ENCODE assay signal across 8 mouse cellular contexts in the genomic region with DNA sequence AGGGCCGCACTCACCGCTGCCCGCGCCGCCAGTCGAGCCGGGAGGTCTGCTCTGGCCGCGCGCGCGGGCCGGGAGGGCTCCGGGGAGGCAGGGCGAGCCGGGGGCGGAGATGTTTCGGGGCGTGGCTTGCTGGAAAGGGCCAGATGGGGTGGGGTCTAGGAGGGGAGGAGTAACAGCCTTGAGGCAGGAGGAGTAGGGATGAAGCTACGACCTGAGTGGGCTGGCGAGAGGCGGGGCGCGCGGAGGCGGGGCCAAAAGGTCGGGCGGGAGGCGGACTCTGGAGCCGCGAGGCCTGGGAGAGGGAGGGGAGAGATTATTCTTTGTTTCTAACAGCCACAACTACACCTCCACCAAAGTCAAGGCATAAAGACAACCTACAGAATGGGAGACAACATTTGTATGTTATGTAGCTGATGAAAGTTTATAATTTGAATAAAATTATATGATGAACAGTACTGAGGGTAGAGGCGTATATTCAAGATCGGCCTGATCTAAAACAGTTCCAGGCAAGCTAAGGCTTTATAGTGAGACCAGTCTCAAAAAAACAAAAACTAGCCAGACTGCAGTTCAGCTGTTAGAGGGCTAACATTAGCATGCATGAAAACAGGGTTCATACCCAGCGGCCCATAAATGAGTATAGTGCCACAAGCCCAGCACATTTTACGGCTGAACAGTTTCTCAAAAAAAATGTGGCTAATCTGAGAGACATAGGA.
A peak's percentile ranks its signal among the peaks of the same experiment; 100 is the strongest.
DNase-seq lines count a peak whose midpoint lies in the region; ATAC-seq and TF ChIP-seq lines count a peak whose summit lies in the region.

No protein-coding gene starts in this region.

- H3K27me3 ChIP-seq in embryonic facial prominence, embryonic 15.5 days, result no peaks in the 10 kb centered on the region

- WGBS in embryonic facial prominence, embryonic 15.5 days, result 6% methylated on average over 35 of the region's 35 CpGs

- peak; percentile 95 for ATAC-seq in embryonic facial prominence, embryonic 15.5 days (ENCODE audit: insufficient number of reproducible peaks, low FRiP score, low TSS enrichment, low read depth)

- peaks cover 39% of the 10 kb centered on the region for H3K4me1 ChIP-seq in bone marrow macrophage, adult 2 months (ENCODE audit: control insufficient read depth, insufficient read depth, low read length)
- peaks cover 29% of the 10 kb centered on the region for H3K4me1 ChIP-seq in embryonic facial prominence, embryonic 15.5 days

- peak overlapping the region; percentile 65 for H3K9ac ChIP-seq in embryonic facial prominence, embryonic 15.5 days

- peak; percentile 91 to 92 for DNase-seq in B cell, adult 2 months
- DNase-seq in heart, adult 9 months (ENCODE audit: low spot score in 2 of 2), result peak; percentile 94
- peak; percentile 95 for DNase-seq in kidney, adult 9 months
- DNase-seq in liver, result peak; percentile 97
- peak; percentile 87 to 91 for DNase-seq in monocyte, adult 2 months (ENCODE audit: low read depth in 1 of 2, low spot score in 2 of 2)
- DNase-seq in spleen, postnatal 14 days (ENCODE audit: low spot score in 2 of 2), result peak; percentile 81 to 86

- H3K9me3 ChIP-seq in embryonic facial prominence, embryonic 15.5 days (replicated peaks), result no peaks in the 10 kb centered on the region

- H3K27ac ChIP-seq in bone marrow macrophage, adult 2 months (ENCODE audit: insufficient read depth, low read depth, low read length), result peak overlapping the region; percentile 85
- H3K27ac ChIP-seq in embryonic facial prominence, embryonic 15.5 days (replicated peaks), result peak overlapping the region; percentile 93

- peaks cover 11% of the 10 kb centered on the region for H3K36me3 ChIP-seq in embryonic facial prominence, embryonic 15.5 days

- H3K4me3 ChIP-seq in bone marrow macrophage, adult 2 months (ENCODE audit: insufficient read depth, low read length), result peak overlapping the region; percentile 66
- peak overlapping the region; percentile 83 for H3K4me3 ChIP-seq in embryonic facial prominence, embryonic 15.5 days (replicated peaks)

- H3K4me2 ChIP-seq in embryonic facial prominence, embryonic 15.5 days (replicated peaks), result peak overlapping the region; percentile 69

- TF ChIP-seq POLR2A in bone marrow macrophage, adult 2 months (IDR thresholded peaks at IDR 0.05; ENCODE audit: borderline replicate concordance, low read depth, low read length), result no peak

- no peak for TF ChIP-seq CTCF in bone marrow macrophage, adult 2 months (IDR thresholded peaks at IDR 0.05; ENCODE audit: low read depth, low read length)

Comparison
In these comparisons a context has a peak if more than half of its experiments do, and no peak if none do; other contexts are left out.
1. Peak in every context shown above with its lines: DNase-seq, ATAC-seq, H3K4me3 ChIP-seq and H3K27ac ChIP-seq.